Mouse (Mus musculus) stomach, embryonic 14.5 days (tissue): ENCODE results near the gene Gtf2ird1. TPM values are rescaled to one million over a fixed set of nuclear protein-coding genes. Genes with fewer than 3 reads are reported as not detected.

ENCODE experiments used
- ATAC-seq: fragments of 200-750 bp; cut with Nextera tagmentation; 2 replicates; pipeline ENCODE4 v1.8.0; 2017; ENCODE audit warnings: low read depth, moderate TSS enrichment; ENCODE audit not compliant: insufficient number of reproducible peaks, insufficient read depth, low FRiP score
- H3K27ac ChIP-seq: fragments of 300-500 bp; sonication (generic); 2 replicates; pipeline ENCODE4 v1.5.1; 2014; ENCODE audit warnings: mild to moderate bottlenecking, low read length, moderate library complexity, mixed read lengths
- H3K27me3 ChIP-seq: fragments of 300-500 bp; sonication (generic); 2 replicates; pipeline ENCODE4 v1.6.1; 2014; ENCODE audit warnings: low read length, control low read depth, mixed read lengths; ENCODE audit not compliant: control insufficient read depth, insufficient read depth
- H3K36me3 ChIP-seq: fragments of 300-500 bp; sonication (generic); 2 replicates; pipeline ENCODE4 v1.6.1; 2014; ENCODE audit warnings: mild to moderate bottlenecking, control low read depth, low read length, moderate library complexity, mixed read lengths; ENCODE audit not compliant: control insufficient read depth, insufficient read depth
- H3K4me1 ChIP-seq: fragments of 300-500 bp; sonication (generic); 2 replicates; pipeline ENCODE4 v1.6.1; 2014; ENCODE audit warnings: low read length, control low read depth, mixed read lengths; ENCODE audit not compliant: control insufficient read depth, insufficient read depth
- H3K4me2 ChIP-seq: fragments of 300-500 bp; sonication (generic); replicated peaks from 2 replicates; pipeline ENCODE4 v1.6.1; 2014; ENCODE audit warnings: low read depth, low read length, control low read depth
- H3K4me3 ChIP-seq: fragments of 300-500 bp; sonication (generic); 2 replicates; pipeline ENCODE4 v1.5.1; 2014; ENCODE audit warnings: low read depth, low read length, control low read depth
- H3K9ac ChIP-seq: fragments of 300-500 bp; sonication (generic); replicated peaks from 2 replicates; pipeline ENCODE4 v1.6.1; 2014; ENCODE audit warnings: low read depth, mild to moderate bottlenecking, control low read depth, low read length, moderate library complexity, mixed read lengths
- H3K9me3 ChIP-seq: fragments of 300-500 bp; sonication (generic); 2 replicates; pipeline ENCODE4 v1.6.1; 2016; ENCODE audit warnings: low read depth, low read length, control low read depth; ENCODE audit not compliant: control insufficient read depth
- WGBS: fragments of 180-500 bp; shearing (Covaris S2); extraction: QIAGEN DNeasy Blood & Tissue Kit; methylation state at CpG from one replicate; pipeline ENCODE4 v1.1.7; 2014; 5-methylcytosine and 5-hydroxymethylcytosine counted together
- polyA plus RNA-seq: library from polyadenylated mRNA; unstranded; fragments of >200 nt; fragmentation: Nextera tagmentation; extraction: Ambion mirVana; gene quantifications from 2 replicates; pipeline ENCODE4 v1.2.1, GENCODE M21; 2014

Gtf2ird1 gene
- polyA plus RNA-seq, 1 experiment from 2014 or later = 107 TPM

DNA sequence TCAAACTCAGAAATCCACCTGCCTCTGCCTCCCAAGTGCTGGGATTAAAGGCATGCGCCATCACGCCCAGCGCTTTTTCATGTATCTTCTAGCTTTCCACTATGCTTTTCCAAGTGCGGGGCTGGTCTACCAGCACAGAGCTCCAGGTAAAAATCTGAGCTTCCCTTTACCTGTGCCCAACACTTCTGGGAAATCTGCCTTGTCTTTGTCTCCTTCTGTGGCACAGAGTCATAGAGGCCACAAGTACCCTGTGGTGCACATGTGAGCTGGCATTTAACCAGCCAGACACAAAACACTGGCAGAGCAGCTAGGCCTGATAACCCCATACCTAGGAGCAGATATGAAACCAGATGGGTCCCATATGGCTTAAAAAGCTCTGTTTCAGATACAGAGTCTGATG is 36.4 kb upstream of the Gtf2ird1 start:
- Histone ChIP-seq H3K9me3 (no peaks in the 10 kb centered on the region), H3K27me3 (no peaks in the 10 kb centered on the region), H3K4me1 (peaks cover 3% of the 10 kb centered on the region; the same call in 1 of the 2 replicates), H3K9ac (no peak overlapping the region), H3K4me3 (no peak overlapping the region), H3K27ac (no peak overlapping the region), H3K36me3 (peaks cover 29% of the 10 kb centered on the region), H3K4me2 (no peak overlapping the region)
- 98% methylated on average over 4 of the region's 4 CpGs for WGBS
- ATAC-seq = no peak

DNA sequence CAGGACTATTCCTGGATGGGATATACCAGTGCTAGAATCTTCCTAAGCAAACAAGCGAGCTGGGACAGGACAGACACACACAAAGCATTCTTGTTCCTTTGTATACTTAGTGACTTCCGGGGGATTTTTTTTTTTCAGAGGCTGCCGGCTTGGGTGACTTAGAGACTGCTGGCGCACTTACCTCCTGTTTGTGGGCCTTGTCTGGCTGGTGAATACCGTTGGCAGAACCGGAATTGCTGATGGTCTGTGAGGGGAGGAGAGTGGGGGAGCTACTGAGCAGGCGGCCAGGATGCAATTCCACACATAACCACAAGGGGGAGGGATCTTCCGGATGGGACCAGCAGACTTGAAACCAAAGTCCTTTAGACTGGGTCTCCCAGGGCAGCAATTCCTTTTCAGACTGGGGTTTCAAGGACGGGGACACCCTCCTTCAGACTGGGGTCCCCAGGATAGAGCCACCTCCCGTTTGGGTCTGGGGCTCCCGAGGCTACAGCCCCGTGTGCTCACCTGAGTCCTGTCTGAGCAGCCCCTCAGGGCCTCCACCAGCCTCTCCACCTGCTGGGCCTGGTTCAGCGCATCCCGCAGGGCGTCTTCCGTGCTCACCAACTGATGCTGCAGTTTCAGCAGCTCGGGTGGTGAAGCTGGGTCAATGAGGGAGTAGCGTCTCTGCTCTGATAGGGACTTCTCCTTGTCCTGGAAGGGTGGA is 35.3 kb upstream of the Gtf2ird1 start:
- Histone ChIP-seq H3K9ac (no peak overlapping the region), H3K4me2 (no peak overlapping the region), H3K27ac (no peak overlapping the region)

DNA sequence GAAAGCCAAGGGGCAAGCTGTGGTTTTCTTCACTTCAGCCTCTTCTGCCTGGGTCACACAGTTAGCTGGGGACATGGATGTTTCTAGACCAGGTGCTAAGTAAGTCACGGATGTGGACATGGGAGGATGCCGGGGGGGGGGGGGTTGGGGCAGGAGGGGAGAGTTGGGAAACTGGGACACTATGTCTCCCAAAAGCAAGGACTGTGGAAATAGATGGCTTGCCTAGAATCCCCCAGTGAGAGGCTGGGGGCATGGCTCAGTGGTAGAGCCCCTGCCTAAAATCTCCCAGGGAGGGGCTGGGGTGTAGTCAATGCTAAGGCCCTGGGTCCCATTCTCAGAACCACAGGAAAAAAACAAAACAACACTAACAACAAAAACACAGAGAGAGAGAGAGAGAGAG is 34.7 kb upstream of the Gtf2ird1 start:
- peaks cover 18% of the 10 kb centered on the region for H3K36me3 ChIP-seq
- H3K4me1 ChIP-seq = peaks cover 3% of the 10 kb centered on the region; the same call in 1 of the 2 replicates
- no peak for ATAC-seq
- no peak overlapping the region for H3K4me3 ChIP-seq
- H3K9ac ChIP-seq = no peak overlapping the region
- no peak overlapping the region for H3K4me2 ChIP-seq
- no peaks in the 10 kb centered on the region for H3K27me3 ChIP-seq
- no peak overlapping the region for H3K27ac ChIP-seq
- 85% methylated on average over 2 of the region's 2 CpGs for WGBS
- H3K9me3 ChIP-seq = no peaks in the 10 kb centered on the region

More for the DNA sequence above, 35.3 kb upstream of the Gtf2ird1 start:
- WGBS = 27% methylated on average over 18 of the region's 18 CpGs
- Histone ChIP-seq H3K9me3 (no peaks in the 10 kb centered on the region), H3K4me3 (no peak overlapping the region), H3K27me3 (no peaks in the 10 kb centered on the region), H3K36me3 (peaks cover 23% of the 10 kb centered on the region), H3K4me1 (peaks cover 3% of the 10 kb centered on the region; the same call in 1 of the 2 replicates)
- ATAC-seq = 0 out of 2 replicates have a peak, but pooled peaks have one; percentile 51

DNA sequence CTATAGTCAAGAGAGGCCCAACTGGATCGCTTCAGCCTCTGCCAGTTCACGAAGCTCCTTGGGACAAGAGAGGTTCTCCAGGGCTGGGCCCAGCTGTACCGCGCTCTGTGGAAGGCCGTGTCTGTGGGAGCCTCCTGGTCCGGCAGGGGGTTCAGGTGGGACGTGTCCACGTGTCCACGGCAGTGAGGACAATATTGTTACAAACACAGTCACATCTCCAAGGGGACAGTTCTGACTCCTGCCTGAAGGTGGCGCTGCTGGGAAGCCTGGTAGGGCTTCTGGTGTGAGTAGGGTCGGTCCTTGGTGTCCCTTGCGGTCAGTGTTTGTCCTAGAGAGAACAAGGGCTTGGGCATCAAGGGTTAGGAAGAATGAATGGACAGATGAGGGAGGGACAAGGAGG is 33.9 kb upstream of the Gtf2ird1 start:
- Histone ChIP-seq H3K27me3 (no peaks in the 10 kb centered on the region), H3K27ac (no peak overlapping the region), H3K4me1 (peaks cover 3% of the 10 kb centered on the region; the same call in 1 of the 2 replicates), H3K9me3 (no peaks in the 10 kb centered on the region), H3K9ac (no peak overlapping the region), H3K36me3 (peaks cover 18% of the 10 kb centered on the region), H3K4me3 (no peak overlapping the region), H3K4me2 (no peak overlapping the region)
- no peak for ATAC-seq
- 86% methylated on average over 12 of the region's 12 CpGs for WGBS

DNA sequence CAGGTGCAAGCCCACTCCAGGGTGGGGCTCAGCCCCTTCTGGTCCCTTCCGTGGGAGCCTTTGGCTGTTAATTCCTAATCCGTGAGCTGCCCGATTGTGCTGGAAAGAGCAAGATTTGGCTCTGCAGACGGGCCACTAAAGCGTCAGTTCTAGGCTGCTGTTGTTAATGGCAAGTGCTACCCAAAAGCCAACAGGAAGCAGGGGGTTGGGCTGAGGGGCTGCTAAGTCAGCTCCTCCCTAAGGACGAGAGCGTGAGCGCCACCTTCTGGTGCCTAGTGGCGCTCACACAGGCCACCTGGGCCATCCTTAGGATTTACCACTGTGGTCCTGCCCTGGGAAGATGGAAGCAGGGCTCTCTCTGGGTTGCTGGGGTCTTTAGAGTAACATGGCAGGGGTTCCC is 33.1 kb upstream of the Gtf2ird1 start:
- peaks cover 18% of the 10 kb centered on the region for H3K36me3 ChIP-seq
- H3K4me3 ChIP-seq = no peak overlapping the region
- H3K4me2 ChIP-seq = no peak overlapping the region
- H3K27me3 ChIP-seq = no peaks in the 10 kb centered on the region
- no peak overlapping the region for H3K27ac ChIP-seq
- 37% methylated on average over 9 of the region's 9 CpGs for WGBS
- no peak overlapping the region for H3K9ac ChIP-seq
- no peak for ATAC-seq
- H3K4me1 ChIP-seq = peaks cover 3% of the 10 kb centered on the region; the same call in 1 of the 2 replicates
- H3K9me3 ChIP-seq = no peaks in the 10 kb centered on the region

DNA sequence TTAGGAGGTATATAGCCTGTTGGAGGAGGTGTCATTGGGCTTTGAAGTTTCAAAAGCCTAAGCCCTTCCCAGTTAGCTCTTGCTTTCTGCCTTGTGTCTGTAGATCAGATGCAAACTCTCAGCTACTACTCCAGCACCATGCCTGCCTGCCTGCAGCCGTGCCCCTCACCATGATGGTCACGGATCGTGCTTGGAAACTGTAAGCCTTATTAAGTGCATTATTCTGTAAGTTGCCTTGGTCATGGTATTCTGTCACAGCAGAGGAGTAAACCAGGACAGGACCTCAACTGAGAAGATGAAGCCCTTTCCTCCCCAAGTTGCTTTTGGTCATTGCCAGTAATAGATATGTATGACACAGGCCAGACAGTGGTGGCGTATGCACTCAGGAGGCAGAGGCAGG is 32.1 kb upstream of the Gtf2ird1 start:
- Histone ChIP-seq H3K4me1 (peaks cover 3% of the 10 kb centered on the region; the same call in 1 of the 2 replicates), H3K9me3 (no peaks in the 10 kb centered on the region), H3K36me3 (peaks cover 13% of the 10 kb centered on the region), H3K4me3 (no peak overlapping the region), H3K27ac (no peak overlapping the region), H3K4me2 (no peak overlapping the region), H3K9ac (no peak overlapping the region), H3K27me3 (no peaks in the 10 kb centered on the region)
- WGBS = 92% methylated on average over 4 of the region's 4 CpGs
- ATAC-seq = no peak

DNA sequence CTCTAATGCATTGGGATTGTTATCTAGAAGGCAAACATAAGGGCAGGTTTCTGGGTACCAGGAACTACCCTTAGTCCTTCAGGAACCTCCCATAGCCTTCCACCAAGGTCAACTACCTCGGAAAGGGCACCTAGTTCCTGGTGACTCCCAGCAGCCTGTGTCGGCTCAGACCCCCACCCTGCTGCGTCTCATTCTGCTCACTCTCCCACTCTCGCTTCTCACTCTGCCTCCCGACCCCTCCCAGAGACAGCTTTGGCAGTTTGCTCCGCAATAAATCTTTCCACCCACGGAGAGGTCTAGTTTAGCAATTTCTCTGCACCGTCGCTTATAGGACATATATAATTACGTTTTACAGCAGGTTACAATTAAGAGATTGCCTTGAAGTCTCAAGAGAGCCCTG is 31.5 kb upstream of the Gtf2ird1 start:
- Histone ChIP-seq H3K4me2 (no peak overlapping the region), H3K9ac (no peak overlapping the region), H3K4me3 (no peak overlapping the region), H3K27ac (no peak overlapping the region), H3K9me3 (no peaks in the 10 kb centered on the region), H3K27me3 (no peaks in the 10 kb centered on the region), H3K36me3 (peaks cover 9% of the 10 kb centered on the region; the same call in 1 of the 2 replicates), H3K4me1 (peaks cover 3% of the 10 kb centered on the region; the same call in 1 of the 2 replicates)
- WGBS = 51% methylated on average over 10 of the region's 10 CpGs
- ATAC-seq = no peak

DNA sequence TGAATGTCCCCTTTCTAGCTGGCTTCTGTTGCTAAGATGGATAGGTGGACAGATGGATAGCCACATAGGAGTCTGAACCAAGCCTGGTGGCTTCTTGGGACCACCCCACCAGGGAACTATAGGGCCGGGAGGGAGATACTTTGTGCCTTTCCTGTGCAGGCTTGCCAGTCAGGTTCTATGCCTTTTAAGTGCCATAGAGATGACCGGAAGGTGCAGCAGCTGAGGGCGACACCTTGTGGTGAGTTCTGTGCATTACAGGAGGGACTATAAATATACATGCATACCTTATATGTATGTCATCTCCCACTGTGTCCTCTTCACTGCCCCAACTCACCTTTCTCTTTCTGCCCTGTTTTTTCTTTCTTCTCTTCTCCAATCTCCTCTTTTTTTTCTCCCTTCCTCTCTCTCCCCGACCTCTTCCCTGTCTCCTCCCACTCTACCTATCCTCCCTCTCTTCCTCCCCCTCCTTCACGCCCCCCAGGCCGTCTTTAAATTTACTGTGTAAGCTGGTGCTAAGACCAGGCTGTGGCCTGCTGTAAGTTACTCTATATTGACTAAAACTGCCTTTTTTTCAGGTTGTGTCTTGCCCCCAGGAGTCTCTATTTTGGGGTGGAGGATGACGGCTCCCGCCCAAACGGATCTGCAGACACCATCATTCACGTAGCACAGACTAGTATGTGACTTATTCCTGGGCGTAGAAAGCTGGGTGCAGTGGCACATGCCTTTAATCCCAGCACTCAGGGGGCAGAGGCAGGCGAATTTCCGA is 29.6 kb upstream of the Gtf2ird1 start:
- WGBS = 56% methylated on average over 13 of the region's 13 CpGs

More for the DNA sequence above, 29.6 kb upstream of the Gtf2ird1 start:
- no peak overlapping the region for H3K9ac ChIP-seq
- ATAC-seq = 0 out of 2 replicates have a peak, but pooled peaks have one; percentile 33
- H3K4me3 ChIP-seq = no peak overlapping the region
- H3K27ac ChIP-seq = no peak overlapping the region
- no peak overlapping the region for H3K4me2 ChIP-seq
- H3K27me3 ChIP-seq = no peaks in the 10 kb centered on the region
- H3K9me3 ChIP-seq = no peaks in the 10 kb centered on the region
- no peaks in the 10 kb centered on the region for H3K4me1 ChIP-seq
- H3K36me3 ChIP-seq = peaks cover 8% of the 10 kb centered on the region; the same call in 1 of the 2 replicates
